Mouse (Mus musculus): ENCODE measurements around the gene Cd53.

DNA sequence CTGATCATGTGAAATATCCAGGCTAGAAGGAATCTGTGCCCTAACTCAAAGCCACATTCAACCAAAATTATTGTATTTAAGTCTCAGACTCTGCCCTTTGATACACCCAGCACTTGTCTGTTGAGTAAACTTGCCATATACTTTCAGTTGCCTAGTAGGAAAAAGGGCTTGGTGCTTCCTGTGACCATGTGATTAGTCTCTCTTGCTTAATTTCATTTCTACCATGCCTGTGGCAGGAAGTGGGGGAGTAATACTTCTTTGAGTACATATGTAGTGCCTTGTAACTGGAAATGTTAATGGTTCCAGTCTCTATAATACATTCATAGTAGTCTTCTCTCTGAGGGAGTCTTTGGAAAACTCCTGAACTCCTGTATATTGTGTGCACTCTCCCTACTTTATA is 2.0 kb downstream of the Cd53 start:
- TF ChIP-seq CTCF (IDR thresholded peaks at IDR 0.05; ENCODE audit: extremely low read depth, insufficient read length, insufficient replicate concordance, low read depth, low read length): no peak
- TF ChIP-seq POLR2A (IDR thresholded peaks at IDR 0.05; ENCODE audit: low read depth, low read length): no peak

Measured in small intestine, adult 2 months (tissue).